ENCODE assay signal across 11 mouse cellular contexts in the genomic region with DNA sequence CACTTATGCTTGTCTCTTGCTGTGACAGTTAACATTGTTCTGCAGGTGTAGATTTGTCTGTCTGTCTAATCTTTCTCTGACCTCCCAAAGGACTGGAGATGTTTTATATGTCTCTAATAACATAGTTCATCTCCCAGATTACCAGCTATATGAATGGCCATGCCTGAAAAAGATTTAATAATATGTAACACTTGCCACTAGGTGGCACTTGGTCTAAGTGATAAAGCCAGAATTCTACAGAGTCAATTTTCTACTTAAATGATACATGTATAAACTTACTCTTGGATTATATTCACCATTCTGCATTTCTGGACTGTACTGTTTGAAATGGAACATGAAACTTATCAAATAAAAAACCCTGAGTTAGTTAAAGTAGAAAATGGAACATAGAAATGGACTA.
DNase-seq lines count a peak whose midpoint lies in the region; ATAC-seq and TF ChIP-seq lines count a peak whose summit lies in the region.
"Had no signal": no experiment of that assay in that cellular context is flagged by ENCODE, and none has a peak within 500 bp of the region (broad histone marks: within the 10 kb centered on the region; RNA-seq: fewer than 3 reads in every experiment).

No protein-coding gene starts in this region.

- no peak overlapping the region for H3K27ac ChIP-seq in gastrocnemius, adult 2 months
- no peak overlapping the region for H3K27ac ChIP-seq in liver, postnatal 0 days (ENCODE audit: low read depth)
- no peak overlapping the region for H3K27ac ChIP-seq in MEL (ENCODE audit: control insufficient read depth, low read depth, low read length)
- H3K27ac ChIP-seq: heart, embryonic 13.5 days had no signal

- DNase-seq in gastrocnemius, adult 2 months: no peak
- DNase-seq in gastrocnemius, postnatal 4 days (ENCODE audit: low spot score in 2 of 2): no peak
- no peak for DNase-seq in liver, postnatal 0 days
- no peak for DNase-seq in liver
- peak; percentile 51 for DNase-seq in MEL (ENCODE audit: low read depth, low spot score)
- DNase-seq in naive thymus-derived CD4-positive, alpha-beta T cell, adult 2 months (ENCODE audit: low read depth): peak; percentile 52
- DNase-seq in gastrocnemius, postnatal 10 days: no peak
- DNase-seq: right cerebral cortex, postnatal 4 days had no signal

- H3K36me3 ChIP-seq in liver, postnatal 0 days (replicated peaks; ENCODE audit: insufficient read depth, low read length): no peaks in the 10 kb centered on the region
- peaks cover 0 to 19% of the 10 kb centered on the region in 2 experiments; a peak in 2 of 4 replicates for H3K36me3 ChIP-seq in MEL (ENCODE audit: control insufficient read depth in 1 of 2, insufficient read depth in 2 of 2, low read length in 2 of 2)
- H3K36me3 ChIP-seq: heart, embryonic 13.5 days had no signal

- peak; percentile 44 for TF ChIP-seq RAD21 in MEL (IDR thresholded peaks at IDR 0.05; ENCODE audit: low read depth, low read length)

- H3K9me3 ChIP-seq in liver, postnatal 0 days (ENCODE audit: low read length): no peaks in the 10 kb centered on the region
- no peaks in the 10 kb centered on the region for H3K9me3 ChIP-seq in MEL (replicated peaks; ENCODE audit: insufficient read depth, low read length)
- H3K9me3 ChIP-seq: heart, embryonic 13.5 days had no signal

- TF ChIP-seq CTCF in gastrocnemius, adult 2 months (IDR thresholded peaks at IDR 0.05): peak; percentile 60
- peak; percentile 55 for TF ChIP-seq CTCF in liver, postnatal 0 days (IDR thresholded peaks at IDR 0.05; ENCODE audit: low read depth)
- TF ChIP-seq CTCF in MEL (IDR thresholded peaks at IDR 0.05 in 2 of 3, conservative IDR thresholded peaks at IDR 0.05 in 1 of 3; ENCODE audit: control insufficient read depth in 1 of 3, insufficient read depth in 1 of 3, low read depth in 2 of 3, low read length in 3 of 3, poor library complexity in 1 of 3, severe bottlenecking in 1 of 3): peak in 2 of 3 experiments; percentile 4 to 63; a peak in 2 of 6 replicates

- no peak overlapping the region for H3K9ac ChIP-seq in liver, postnatal 0 days (replicated peaks)
- H3K9ac ChIP-seq in MEL (ENCODE audit: control insufficient read depth, low read depth, low read length, poor library complexity, severe bottlenecking): no peak overlapping the region
- H3K9ac ChIP-seq: heart, embryonic 13.5 days had no signal

- H3K4me3 ChIP-seq in gastrocnemius, adult 2 months: no peak overlapping the region
- H3K4me3 ChIP-seq in liver, postnatal 0 days (ENCODE audit: low read depth, low read length): no peak overlapping the region
- no peak overlapping the region for H3K4me3 ChIP-seq in MEL (ENCODE audit: control insufficient read depth in 1 of 2, insufficient read depth in 1 of 2, low read depth in 2 of 2, low read length in 2 of 2)
- H3K4me3 ChIP-seq: heart, embryonic 13.5 days had no signal

- no peak for TF ChIP-seq POLR2A in MEL (IDR thresholded peaks at IDR 0.05; ENCODE audit: control insufficient read depth in 1 of 2, insufficient read depth in 1 of 2, low read depth in 1 of 2, low read length in 2 of 2, poor library complexity in 1 of 2)

- peaks cover 52% of the 10 kb centered on the region for H3K79me2 ChIP-seq in MEL (ENCODE audit: control insufficient read depth, insufficient read depth, low read length, poor library complexity)

- no peak for TF ChIP-seq EP300 in liver, postnatal 0 days (IDR thresholded peaks at IDR 0.05; ENCODE audit: low read depth)
- TF ChIP-seq EP300 in MEL (IDR thresholded peaks at IDR 0.05; ENCODE audit: low read depth in 1 of 2, low read length in 2 of 2): no peak

- no peak for ATAC-seq in liver, postnatal 0 days
- ATAC-seq: forebrain, embryonic 16.5 days; intestine, embryonic 16.5 days had no signal

- H3K4me2 ChIP-seq in liver, postnatal 0 days (ENCODE audit: low read depth, low read length): no peak overlapping the region
- H3K4me2 ChIP-seq: heart, embryonic 13.5 days had no signal

- intact Hi-C loops in gastrocnemius, adult 2 months (cut with DNase I): loop anchor here (2.0 to 5.0 kb wide), 2 partner anchors 40 to 74 kb away; no protein-coding TSS in a partner anchor

- no peaks in the 10 kb centered on the region for H3K27me3 ChIP-seq in liver, postnatal 0 days (ENCODE audit: insufficient read depth, low read length)
- no peaks in the 10 kb centered on the region for H3K27me3 ChIP-seq in MEL (ENCODE audit: control insufficient read depth in 1 of 2, insufficient read depth in 2 of 2, low read length in 2 of 2)
- H3K27me3 ChIP-seq: heart, embryonic 13.5 days had no signal

- H3K4me1 ChIP-seq in liver, postnatal 0 days (ENCODE audit: insufficient read depth): peaks cover 5% of the 10 kb centered on the region
- peaks cover 5 to 12% of the 10 kb centered on the region in 2 experiments; a peak in 3 of 4 replicates for H3K4me1 ChIP-seq in MEL (ENCODE audit: control insufficient read depth in 1 of 2, insufficient read depth in 2 of 2, low read length in 2 of 2)

TF ChIP-seq in MEL, 35 proteins besides CTCF, POLR2A, EP300 and RAD21:
- no peak for TF ChIP-seq GABPA (IDR thresholded peaks at IDR 0.05; ENCODE audit: low read depth, low read length)
- TF ChIP-seq POLR2AphosphoS5 (IDR thresholded peaks at IDR 0.05; ENCODE audit: borderline replicate concordance, low read depth, low read length): no peak
- no peak for TF ChIP-seq GATA1 (IDR thresholded peaks at IDR 0.05; ENCODE audit: low read depth, low read length)
- peak; percentile 59 for TF ChIP-seq SMC3 (IDR thresholded peaks at IDR 0.05; ENCODE audit: low read depth, low read length)
- TF ChIP-seq ZC3H11A (IDR thresholded peaks at IDR 0.05; ENCODE audit: low read depth, low read length): 0 out of 2 replicates have a peak, but pooled peaks have one; percentile 11

Comparison
In these comparisons a context has a peak if more than half of its experiments do, and no peak if none do; other contexts are left out.
1. DNase-seq: peak in MEL (single experiment) and naive thymus-derived CD4-positive, alpha-beta T cell, adult 2 months (single experiment); none in gastrocnemius, adult 2 months (single experiment), gastrocnemius, postnatal 4 days (0 of 2), liver, postnatal 0 days (single experiment), liver (single experiment) and gastrocnemius, postnatal 10 days (single experiment).
2. Peak in every context shown above with its lines, with median percentiles within 50 percentile points of each other: CTCF ChIP-seq.